Mouse (Mus musculus) adrenal gland, postnatal 36 days (tissue): ENCODE results near the gene Nell1. TPM values are rescaled to one million over a fixed set of nuclear protein-coding genes. Genes with fewer than 3 reads are reported as not detected.
"Not testable (repeated sequence)": the region's sequence is repeated elsewhere in the genome, so short reads cannot be mapped to it uniquely, and the experiment has no call there.

Experiments used
- DNase-seq, 2 experiments: peaks; one replicate each; pipeline ENCODE4 v3.0.0; 2021; ENCODE audit warnings: mixed read lengths in 1 of 2
- long read RNA-seq, 2 experiments: library from polyadenylated mRNA; stranded (forward); transcript quantifications; one replicate each; pipeline ENCODE4 v2.0.0; 2021; ENCODE audit warnings: borderline sequencing depth in 2 of 2
- total RNA-seq, 2 experiments: library from RNA; stranded (reverse); gene quantifications; 2 replicates each; pipeline ENCODE4 v1.2.3; 2021

Nell1 gene
- 1 to 10 TPM in 1 of 2 experiments, under 1 TPM in 1; 0.53 to 1.1 TPM for total RNA-seq
- long read RNA-seq, experiment 1, full-length matches to known transcripts, result 1 of 1 reads
- long read RNA-seq, experiment 1, partial matches to known transcripts, result 0 of 1 reads
- long read RNA-seq, experiment 1, other reads (novel, unspliced or antisense), result 0 of 1 reads
- long read RNA-seq, experiment 2, full-length matches to known transcripts, result 1 of 1 reads
- long read RNA-seq, experiment 2, partial matches to known transcripts, result 0 of 1 reads
- long read RNA-seq, experiment 2, other reads (novel, unspliced or antisense), result 0 of 1 reads

DNA sequence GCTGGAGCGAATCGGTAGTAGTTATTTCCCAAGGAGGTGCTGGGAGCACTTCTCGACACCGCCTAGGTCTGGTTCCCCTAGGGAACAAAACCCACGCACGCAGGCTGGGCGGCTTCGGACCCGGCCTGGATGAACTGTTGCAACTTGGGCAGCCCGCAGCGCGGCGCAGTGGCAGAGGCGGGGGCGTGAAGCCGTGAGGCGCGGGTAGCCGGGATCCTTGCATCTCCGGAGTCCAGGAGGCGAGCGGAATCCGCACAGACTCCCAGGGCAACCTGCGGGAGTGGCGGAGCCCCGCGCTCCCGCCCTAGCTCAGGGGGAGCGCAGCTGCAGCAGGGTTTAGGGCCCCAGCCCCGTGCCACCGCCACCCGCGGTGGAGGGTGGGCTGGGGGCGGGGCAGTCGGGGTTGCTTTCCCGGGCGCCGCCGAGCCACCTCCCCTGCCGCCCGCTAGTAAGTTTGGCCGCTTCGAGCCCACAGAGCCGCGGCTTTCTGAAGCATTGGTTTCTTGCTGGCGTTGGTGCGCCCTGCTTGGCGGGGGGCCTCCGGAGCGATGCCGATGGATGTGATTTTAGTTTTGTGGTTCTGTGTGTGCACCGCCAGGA lies at the start of gene Nell1:
Gene Nell1 (plus strand): TSS at position 24 of the 600 bp plus-strand sequence.
- peak in 1 of 2 experiments; percentile 4 for DNase-seq

DNA sequence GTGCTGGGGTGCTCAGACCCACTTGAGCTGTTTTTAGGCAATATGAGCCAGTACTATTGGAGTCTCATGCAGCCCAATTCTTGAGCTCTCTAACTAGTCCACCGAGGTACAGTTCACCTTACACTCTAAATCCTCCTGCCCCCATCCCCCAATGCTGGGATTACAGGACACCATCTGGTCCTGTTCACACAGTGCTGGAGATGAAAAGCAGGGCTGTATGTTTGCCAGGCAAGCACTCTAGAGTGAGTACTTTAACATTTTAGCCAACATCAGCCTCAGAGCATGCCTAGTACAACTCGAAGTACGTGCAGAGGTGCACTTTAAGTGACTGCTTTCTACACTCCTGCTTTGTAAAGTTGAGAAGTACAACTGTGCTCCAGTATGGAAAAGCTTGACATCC lies 46.1 kb upstream of the Nell1 start:
- no peak for DNase-seq

DNA sequence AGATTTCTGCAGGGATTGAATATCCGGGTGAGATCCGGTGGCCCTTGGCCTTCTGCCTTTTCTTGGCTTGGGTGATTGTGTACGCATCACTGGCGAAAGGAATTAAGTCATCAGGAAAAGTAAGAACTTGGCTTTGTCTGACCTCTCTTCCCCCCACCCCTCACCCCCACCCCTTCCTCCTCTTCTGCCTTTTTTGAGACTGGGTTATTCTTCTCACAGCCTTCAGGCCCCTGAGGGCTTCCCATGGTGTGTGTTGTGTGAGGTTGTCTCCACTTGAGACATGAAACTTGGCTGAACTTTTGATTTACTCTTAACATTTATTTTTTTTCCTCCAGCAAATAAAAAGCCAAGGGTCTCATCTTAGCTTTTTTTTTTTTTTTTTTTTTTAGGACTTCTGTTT lies 44.7 kb upstream of the Nell1 start:
- no peak for DNase-seq

DNA sequence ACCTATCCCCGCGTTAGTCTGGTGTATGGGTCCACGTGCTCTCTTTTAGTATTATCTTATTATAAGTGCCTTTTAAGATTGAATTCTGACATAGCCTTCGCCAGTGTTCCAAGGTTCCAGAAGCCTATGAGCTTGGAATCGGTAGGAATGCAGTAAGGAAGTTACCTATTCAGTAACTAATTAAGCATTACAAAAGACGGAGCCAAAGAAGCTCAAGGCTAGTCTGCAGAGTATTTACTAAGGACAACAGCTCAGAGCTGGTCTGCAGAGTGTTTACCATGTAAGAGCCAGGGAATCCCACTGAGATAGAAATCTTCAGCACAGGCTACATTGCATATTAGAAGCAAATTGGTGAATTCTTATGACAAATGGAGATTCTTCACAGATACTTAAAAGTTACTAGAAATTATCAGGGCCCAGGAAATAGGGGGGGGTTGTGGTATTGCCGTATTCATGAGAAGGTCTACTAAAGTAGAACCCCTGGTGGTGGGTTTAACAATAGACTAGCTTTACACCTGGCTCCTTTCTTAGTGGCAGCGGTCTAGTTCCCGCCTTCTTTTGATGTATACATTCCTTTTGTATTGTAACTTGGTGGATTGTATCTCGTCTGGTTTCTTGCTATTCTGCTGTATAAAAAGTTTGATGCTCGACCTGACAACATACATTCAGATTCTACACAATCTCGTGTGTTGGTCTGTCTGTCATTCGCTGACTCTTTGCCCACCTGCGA lies 41.1 kb upstream of the Nell1 start:
- not testable (repeated sequence) for DNase-seq

DNA sequence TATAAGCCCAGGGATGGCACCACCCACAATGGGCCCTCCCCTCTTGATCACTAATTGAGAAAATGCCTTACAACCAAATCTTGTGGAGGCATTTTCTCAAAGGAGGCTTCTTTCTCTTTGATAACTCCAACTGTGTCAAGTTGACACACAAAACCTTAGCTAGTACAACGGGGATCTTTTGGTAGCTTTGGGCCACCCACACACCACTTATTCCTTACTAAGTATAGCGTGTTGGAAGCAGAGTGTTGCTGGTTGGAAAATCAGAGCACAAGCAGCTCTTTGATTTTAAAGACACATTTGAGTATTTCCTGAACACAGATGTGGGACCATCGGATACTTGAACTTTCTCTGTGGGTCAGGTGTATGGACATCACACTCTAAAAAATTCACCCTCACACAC lies 37.8 kb upstream of the Nell1 start:
- no peak for DNase-seq

DNA sequence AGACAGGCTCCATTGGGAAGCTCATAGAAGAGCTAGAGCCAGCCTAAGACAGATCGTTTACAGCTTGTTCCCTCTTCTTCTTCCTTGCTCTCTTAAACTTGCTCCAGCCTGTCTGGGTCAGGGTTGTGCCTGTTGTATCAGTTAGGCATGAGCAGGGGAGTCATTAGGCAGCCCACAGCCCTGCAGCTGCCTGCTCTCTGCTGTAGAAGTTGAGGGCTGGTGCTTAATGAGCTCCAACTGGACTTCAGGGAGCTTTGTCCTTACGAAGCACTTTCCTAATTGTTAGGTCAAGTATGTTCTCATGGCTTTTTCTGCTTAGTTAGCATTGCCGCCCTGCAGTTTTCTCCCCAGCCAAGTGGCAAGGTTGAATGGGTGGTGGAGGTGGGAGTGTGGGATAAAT lies 32.6 kb upstream of the Nell1 start:
- no peak for DNase-seq

DNA sequence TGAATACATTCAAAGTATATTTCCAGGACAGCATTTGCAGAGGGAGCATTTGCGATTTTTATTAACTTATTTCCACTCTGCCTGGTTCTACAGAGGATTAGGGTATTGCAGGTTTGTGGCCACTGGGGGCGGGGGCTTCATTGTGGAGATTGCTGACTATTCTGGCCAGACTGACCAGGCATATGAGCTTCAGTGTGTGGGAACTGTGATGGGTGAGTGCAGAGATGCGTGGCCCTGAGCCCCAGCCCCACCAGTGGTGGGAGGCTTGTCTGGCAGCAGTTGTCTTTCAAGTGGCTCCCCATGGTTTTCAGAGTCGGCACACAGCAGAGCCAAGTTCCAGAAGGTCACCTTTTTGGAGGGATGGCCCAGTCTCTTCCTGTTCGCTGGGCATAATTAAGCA lies 32.2 kb upstream of the Nell1 start:
- DNase-seq, result no peak

DNA sequence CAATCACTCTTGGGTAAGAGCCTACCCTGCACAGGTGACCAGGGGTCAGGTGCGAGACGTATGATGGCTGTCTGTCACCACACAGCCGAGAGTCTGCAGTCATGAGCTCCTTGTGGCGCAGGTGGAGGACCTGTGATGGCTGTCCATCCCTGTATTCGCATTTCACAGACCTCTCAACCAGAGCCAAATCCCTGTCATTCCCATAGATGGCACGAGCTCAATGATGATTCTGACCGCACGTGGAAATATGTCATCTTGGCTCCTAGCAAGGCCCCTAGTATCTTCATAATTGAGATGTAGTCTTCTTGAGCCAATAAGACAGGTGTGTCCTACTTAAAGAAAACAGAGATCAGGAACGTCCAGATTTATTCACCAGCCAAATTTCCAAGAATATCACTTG lies 28.0 kb upstream of the Nell1 start:
- no peak for DNase-seq

DNA sequence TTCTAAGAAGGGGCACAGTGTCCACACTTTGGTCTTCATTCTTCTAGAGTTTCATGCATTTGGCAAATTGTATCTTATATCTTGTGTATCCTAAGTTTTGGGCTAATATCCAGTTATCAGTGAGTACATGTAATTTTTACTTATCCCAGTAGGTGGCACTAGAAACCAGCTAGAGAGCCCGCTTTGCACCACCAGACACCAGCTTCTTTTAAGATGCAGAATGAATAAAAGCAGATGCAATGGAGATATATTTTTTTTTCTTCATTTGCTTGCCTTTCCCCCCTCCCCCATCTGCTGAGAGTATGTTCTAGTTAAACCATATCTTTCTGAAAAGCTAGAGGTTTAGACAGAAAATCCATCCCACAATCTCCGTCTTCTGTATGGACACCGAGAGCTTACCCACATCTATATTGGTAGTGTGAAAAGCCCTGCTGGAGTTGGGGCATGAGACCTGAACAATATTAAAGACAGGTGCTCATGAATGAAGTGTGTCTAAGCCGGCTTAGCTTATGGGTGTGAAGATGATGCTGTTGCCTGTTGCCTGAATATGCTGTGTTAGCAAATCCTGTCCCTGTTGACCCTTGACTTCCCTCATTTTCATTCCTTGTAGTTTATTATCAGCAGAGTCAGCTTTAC lies 21.0 kb upstream of the Nell1 start:
- DNase-seq, result peak in 1 of 2 experiments; percentile 18

DNA sequence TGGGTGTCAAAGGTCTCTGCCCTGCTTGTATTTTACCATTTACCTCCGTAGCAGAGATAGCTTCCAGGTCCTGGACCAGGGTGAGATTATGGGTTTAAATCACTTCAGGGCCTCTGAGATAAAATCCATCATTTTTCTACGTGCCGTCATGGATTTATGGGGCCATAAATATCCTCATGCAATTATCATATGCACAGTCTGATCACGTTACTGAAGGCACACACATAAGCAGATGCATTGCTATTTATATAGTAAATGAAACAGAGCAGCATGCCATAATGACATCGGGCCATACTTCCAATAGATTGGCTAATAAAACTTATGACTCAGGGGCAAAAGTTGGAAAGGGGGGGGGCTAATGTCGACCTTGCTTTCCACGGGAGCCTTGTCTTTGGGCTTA lies 19.8 kb upstream of the Nell1 start:
- no peak for DNase-seq

DNA sequence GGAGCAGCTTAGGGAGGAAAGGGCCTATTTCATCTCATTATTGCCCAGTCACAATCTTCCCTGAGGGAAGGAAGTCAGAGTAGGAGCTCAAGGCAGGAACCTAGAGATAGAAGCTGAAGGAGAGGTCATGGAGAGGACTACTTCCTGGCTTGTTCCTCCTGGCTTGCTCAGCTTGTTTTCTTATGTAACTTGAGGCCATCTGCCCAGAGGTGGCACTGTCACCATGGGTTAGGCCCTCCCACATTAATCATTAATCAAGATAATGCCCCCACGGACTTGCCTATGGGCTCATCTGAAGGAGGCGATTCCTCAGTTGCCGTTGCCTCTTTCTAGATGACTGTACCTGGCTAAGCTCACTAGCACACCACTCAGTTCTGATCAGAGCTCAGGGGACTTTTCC lies 17.5 kb upstream of the Nell1 start:
- no peak for DNase-seq

DNA sequence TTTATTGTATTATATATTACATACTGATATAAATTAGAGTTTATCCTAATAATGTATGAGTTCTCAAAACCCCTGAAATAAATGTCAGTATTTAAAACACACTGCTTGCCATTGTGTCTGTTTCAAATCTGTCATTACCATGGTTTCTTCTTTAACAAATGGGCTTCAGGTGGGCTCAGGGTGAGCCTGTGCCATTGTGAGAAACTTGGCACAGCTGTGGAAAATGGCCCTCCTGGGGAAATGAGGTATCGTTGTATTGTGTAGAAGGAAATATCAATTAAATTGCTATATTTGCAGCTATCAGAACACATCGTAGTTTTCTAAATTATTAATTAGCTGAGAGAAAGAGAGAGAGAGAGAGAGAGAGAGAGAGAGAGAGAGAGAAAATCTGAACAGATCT lies 10.9 kb upstream of the Nell1 start:
- no peak for DNase-seq

DNA sequence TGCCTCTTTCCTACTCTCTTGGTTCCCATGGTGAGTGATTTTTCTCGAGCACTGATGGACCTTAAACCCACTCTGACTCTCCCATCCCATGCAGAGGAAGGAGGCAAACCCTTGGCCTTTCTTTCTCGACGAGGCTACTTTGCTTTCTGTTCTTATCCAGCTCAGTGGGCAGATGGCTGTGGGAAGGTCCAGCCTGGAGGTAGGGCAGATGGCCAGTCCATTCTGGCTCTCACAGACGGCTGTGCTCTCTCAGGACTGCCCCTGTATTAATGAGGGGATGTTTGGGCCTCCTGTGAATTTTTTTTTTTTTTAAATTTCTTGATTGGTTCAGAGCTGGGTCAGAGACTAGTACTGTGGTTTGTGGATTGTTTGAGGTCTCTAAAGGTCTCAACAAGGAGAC lies 5.1 kb upstream of the Nell1 start:
- no peak for DNase-seq

DNA sequence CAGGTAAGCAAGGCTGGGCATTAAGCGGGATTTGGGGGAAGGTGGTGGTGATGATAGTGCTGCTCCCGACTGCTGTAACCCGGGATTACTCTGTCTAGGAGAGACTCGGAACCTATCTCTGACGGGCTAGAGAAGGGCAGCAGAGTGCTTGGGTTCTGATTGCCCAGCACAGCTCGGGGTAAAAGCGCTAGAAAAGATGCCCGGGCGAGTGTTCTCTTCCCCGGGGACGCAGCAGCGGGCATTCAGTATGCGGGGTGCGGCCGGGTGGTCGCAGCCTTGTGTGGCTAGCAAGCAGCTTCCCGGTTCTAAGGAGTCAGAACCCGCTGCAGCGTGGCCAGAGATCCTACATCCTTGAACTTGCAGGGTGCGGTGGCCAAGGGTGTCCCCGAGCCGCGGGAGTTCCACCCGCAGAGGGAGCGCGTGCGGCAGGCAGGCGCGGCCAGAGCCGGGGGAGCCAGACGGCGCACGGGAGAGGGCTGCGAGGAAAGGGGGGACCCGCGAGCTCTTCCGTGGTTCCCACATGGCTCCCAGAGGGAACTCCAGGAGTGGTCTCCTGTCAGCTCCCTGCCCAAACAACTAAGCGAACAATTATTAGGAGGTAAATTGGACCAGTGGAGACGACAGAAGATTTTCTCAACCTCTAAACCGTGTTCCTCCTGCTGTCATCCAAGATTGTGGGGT lies 917 bp downstream of the Nell1 start:
- peak in 1 of 2 experiments; percentile 3 for DNase-seq

DNA sequence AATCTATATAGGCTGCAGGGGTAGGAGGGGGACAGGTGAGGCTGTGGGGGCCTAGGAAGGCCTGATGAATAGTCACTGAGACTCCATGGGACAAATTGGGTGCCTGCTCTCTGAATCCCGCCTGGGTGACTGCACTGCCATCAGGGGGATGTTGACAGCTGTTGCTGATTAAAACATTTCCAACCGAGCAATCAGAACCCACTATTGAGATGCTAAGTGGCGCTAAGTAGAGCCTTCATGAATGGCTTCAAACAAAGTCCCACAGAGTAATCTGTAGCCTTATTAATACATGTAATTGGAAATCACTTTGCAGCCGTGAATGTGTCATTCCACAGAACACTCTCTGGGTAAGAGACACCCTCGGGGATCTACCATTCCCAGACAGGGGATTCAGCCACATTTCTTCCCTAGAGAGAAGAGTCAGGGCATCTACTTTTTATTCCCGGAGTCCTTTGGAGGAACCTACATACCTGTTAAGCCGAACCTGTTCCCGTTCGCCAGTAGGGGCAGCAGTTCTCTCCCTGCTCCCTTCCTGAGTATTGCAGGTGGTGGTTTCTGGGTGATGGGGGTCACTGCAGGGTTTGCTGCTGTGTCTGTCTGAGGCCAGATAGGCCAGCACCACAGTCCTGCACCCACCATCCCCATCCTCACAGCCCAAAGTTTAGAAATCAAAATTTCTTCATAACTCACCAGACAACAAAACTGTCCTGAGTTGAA lies 7.0 kb downstream of the Nell1 start:
- no peak for DNase-seq

DNA sequence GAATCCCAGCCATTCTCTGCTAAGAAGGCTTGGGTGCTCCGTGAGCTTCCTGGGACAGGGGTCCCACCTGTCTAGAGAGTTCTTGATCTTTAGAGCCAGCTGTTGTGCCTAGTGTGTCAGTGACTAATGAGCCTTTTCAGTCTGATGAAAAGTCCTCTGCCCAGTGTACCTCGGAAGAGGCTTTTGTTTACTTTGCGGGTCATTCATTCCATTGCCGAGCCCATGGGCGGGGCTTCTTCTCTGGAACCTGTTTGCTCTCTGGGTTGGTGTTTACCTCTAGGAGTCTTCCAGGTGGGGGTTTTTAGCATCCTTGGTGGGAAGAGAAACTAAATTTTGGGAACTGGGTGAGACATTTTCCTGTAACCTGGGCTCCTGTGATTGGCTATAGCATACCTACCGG lies 10.0 kb downstream of the Nell1 start:
- DNase-seq, result no peak

DNA sequence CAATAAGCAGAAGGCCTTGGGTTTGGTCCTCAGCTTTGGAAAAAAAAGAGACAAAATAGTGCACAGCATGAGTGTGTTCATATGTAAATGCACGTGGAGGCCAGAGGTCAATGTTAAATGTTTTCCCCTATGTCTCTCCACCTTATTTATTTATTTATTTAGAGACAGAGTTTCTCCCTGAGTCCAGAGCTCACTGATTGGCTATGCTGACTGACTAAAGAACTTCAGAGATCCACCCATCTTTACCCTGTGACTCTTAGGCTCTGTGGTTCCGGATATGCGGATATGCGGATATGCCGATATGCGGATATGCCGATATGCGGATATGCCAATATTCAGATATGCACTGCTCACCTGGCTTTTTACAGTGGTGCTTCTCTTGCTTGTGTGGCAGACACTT lies 11.3 kb downstream of the Nell1 start:
- no peak for DNase-seq

DNA sequence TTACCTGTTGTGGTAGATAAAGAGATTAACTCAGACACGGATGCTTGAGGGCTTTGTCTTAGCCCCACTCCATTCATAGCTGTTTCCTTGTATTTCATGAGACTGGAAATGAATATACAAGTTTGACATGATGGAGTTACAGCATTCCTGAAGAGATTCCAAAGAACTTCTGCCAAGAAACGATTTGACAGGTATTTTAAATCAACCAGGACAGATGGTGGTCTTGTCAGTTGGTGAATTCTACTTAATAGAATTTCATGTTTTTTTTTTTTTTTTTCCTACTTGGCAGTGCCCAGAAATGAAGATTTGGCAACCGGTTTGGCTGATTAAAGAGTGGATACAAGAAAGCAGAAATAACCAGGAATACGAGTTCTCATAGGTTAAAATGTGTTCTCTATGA lies 24.7 kb downstream of the Nell1 start:
- DNase-seq, result no peak

DNA sequence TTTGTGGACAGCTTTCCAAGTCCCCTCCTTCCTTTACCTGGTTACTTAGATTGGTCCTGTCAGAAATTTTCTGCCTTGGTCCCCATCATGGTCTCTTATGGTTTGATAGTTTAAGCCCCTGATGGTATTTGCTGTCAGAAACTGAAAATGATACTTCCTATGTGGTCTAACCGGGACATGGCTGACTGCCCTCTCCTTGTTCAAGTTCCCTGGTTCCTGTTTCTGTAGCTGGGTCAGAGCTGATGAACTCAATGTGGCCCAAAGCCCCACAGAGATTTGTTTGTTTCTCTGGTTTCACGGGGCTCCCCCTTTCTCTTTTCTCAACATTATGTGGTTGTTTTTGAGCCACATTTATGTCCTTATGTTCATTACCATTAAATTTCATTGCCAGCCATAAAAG lies 30.6 kb downstream of the Nell1 start:
- no peak for DNase-seq

DNA sequence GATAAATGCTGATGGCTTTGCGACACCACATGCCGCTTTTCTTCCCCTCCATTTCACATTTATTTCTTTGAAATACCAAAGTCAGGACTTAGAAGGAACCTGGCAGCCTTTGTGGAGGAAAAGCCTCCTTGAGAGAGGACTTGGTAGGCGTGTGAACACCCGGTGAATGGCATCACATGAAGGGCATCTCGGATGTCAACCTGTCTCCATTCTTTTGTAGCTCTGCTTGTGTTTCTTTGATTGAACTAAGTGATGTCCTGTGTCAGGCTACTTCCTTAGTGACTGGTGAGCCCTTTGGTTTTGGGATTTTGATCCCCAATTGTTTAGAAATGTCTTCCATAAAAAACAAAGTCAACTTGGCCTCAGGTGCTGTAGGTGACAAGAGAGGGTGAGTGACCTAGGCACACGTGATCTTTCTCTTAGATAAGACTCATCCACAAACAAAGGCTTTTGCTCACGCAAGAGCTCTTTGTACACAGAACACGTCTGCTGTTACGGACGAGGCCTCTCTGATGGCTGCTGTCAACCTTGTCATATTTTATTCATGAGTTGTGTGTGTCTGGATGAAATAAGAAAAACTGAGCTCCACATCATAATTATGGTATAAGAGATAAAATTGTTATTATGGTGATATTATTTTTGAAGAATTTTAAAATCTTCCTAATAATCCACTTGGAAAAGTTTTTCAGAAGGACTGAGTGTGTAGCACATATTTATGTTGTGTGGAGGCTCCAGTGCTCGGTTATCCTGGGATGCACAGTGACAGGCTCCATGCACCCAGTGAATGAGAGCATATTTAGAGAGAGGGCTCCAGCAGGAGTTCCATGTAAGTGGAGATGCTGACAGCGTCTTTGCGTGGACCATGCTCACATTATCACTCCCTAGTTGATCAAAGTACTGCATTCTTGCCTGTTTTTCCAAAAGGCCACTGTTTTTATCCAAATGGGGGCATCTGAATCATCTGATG lies 60.8 kb downstream of the Nell1 start:
- no peak for DNase-seq

DNA sequence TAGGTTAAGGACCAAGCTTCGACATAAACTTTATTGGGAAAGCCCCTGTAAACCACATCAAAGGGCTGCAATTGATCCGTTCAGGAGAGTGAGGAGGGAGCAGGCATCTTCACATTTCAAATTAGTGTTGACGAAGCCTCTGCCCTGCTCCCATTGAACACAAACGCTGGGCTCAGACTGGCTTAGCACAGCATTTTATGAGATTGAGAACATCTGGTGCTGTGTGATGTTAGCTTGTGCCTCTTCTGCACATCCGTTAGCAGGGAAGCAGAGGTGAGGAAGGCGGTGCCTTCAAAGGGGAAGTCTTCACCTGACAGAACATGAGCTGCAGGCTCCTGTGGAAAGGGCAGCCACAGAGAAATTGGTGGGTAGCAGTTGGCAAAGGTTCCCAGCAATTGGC lies 66.4 kb downstream of the Nell1 start:
- DNase-seq, result no peak
